Mouse (Mus musculus) MEL (cell line): ENCODE data around the gene Polrmt. TPM values are rescaled to one million over a fixed set of nuclear protein-coding genes. Genes with fewer than 3 reads are reported as not detected.
A peak's percentile ranks its signal among the peaks of the same experiment; 100 is the strongest.

ENCODE experiments used
- DNase-seq: peaks from one replicate; pipeline ENCODE4 v3.0.0; 2011; ENCODE audit warnings: low read depth, low spot score
- H3K27ac ChIP-seq: 2 replicates; pipeline ENCODE4 v1.5.1; 2012; ENCODE audit warnings: low read depth, mild to moderate bottlenecking, control low read depth, low read length, moderate library complexity; ENCODE audit not compliant: control insufficient read depth
- H3K27me3 ChIP-seq, 2 experiments: fragments of 150-350 bp in 1 of 2; sonication (generic) in 1 of 2; 2 replicates each; pipeline ENCODE4 v1.6.1; 2012; ENCODE audit warnings: low read length in 2 of 2, mild to moderate bottlenecking in 2 of 2, improper control_type of control experiment in 1 of 2, moderate library complexity in 1 of 2; ENCODE audit not compliant: insufficient read depth in 2 of 2, control insufficient read depth in 1 of 2
- H3K36me3 ChIP-seq, 2 experiments: 2 replicates each; pipeline ENCODE4 v1.6.1; 2012 to 2014; ENCODE audit warnings: low read length in 2 of 2, improper control_type of control experiment in 1 of 2, inconsistent platforms in 1 of 2, mild to moderate bottlenecking in 1 of 2; ENCODE audit not compliant: insufficient read depth in 2 of 2, control insufficient read depth in 1 of 2
- H3K4me1 ChIP-seq, 2 experiments: fragments of 150-350 bp in 1 of 2; sonication (generic) in 1 of 2; 2 replicates each; pipeline ENCODE4 v1.6.1; 2012; ENCODE audit warnings: low read length in 2 of 2, improper control_type of control experiment in 1 of 2, mild to moderate bottlenecking in 1 of 2; ENCODE audit not compliant: insufficient read depth in 2 of 2, control insufficient read depth in 1 of 2
- H3K4me3 ChIP-seq, 2 experiments: fragments of 150-350 bp in 1 of 2; sonication (generic) in 1 of 2; 2 replicates each; pipeline ENCODE4 v1.5.1; 2012; ENCODE audit warnings: low read depth in 2 of 2, low read length in 2 of 2, mild to moderate bottlenecking in 2 of 2, moderate library complexity in 2 of 2, control low read depth in 1 of 2, improper control_type of control experiment in 1 of 2; ENCODE audit not compliant: control insufficient read depth in 1 of 2, insufficient read depth in 1 of 2
- H3K79me2 ChIP-seq: 2 replicates; pipeline ENCODE4 v1.6.1; 2012; ENCODE audit warnings: mild to moderate bottlenecking, low read length, moderate library complexity; ENCODE audit not compliant: control insufficient read depth, poor library complexity, insufficient read depth
- H3K9ac ChIP-seq: 2 replicates; pipeline ENCODE4 v1.6.1; 2012; ENCODE audit warnings: low read depth, mild to moderate bottlenecking, control low read depth, low read length, moderate library complexity; ENCODE audit not compliant: control insufficient read depth, poor library complexity, severe bottlenecking
- H3K9me3 ChIP-seq: fragments of 150-350 bp; sonication (generic); replicated peaks from 2 replicates; pipeline ENCODE4 v1.6.1; 2012; ENCODE audit warnings: mild to moderate bottlenecking, low read length, improper control_type of control experiment, moderate library complexity; ENCODE audit not compliant: insufficient read depth
- BHLHE40 ChIP-seq: IDR thresholded peaks from 2 replicates; pipeline ENCODE4 v1.6.1; 2012; ENCODE audit warnings: low read depth, mild to moderate bottlenecking, inconsistent platforms, low read length, improper control_type of control experiment, borderline replicate concordance
- CTCF ChIP-seq, 3 experiments: IDR thresholded peaks in 2 of 3; conservative IDR thresholded peaks in 1 of 3; 2 replicates each; pipeline ENCODE4 v1.5.1; 2011 to 2012; ENCODE audit warnings: low read length in 3 of 3, low read depth in 2 of 3, mild to moderate bottlenecking in 2 of 3, improper control_type of control experiment in 1 of 3, inconsistent platforms in 1 of 3, mixed read lengths in 1 of 3, moderate library complexity in 1 of 3; ENCODE audit not compliant: control insufficient read depth in 1 of 3, insufficient read depth in 1 of 3, poor library complexity in 1 of 3, severe bottlenecking in 1 of 3
- HCFC1 ChIP-seq: IDR thresholded peaks from 2 replicates; pipeline ENCODE4 v1.6.1; 2012; ENCODE audit warnings: low read depth, mild to moderate bottlenecking, inconsistent platforms, low read length, improper control_type of control experiment, moderate library complexity
- JUND ChIP-seq: IDR thresholded peaks from 2 replicates; pipeline ENCODE4 v1.6.1; 2011; ENCODE audit warnings: low read depth, mild to moderate bottlenecking, improper control_type of control experiment, low read length
- KAT2A ChIP-seq: conservative IDR thresholded peaks from 2 replicates; pipeline ENCODE4 v1.6.1; 2012; ENCODE audit warnings: low read depth, low read length, improper control_type of control experiment, inconsistent platforms
- MAZ ChIP-seq: IDR thresholded peaks from 2 replicates; pipeline ENCODE4 v1.6.1; 2012; ENCODE audit warnings: low read depth, mild to moderate bottlenecking, inconsistent platforms, low read length, improper control_type of control experiment
- MXI1 ChIP-seq: IDR thresholded peaks from 2 replicates; pipeline ENCODE4 v1.6.1; 2011; ENCODE audit warnings: mild to moderate bottlenecking, low read depth, low read length, improper control_type of control experiment
- MYC ChIP-seq: IDR thresholded peaks from 2 replicates; pipeline ENCODE4 v1.6.1; 2011; ENCODE audit warnings: low read depth, mild to moderate bottlenecking, low read length, improper control_type of control experiment, moderate library complexity
- RAD21 ChIP-seq: IDR thresholded peaks from 2 replicates; pipeline ENCODE4 v1.6.1; 2011; ENCODE audit warnings: mild to moderate bottlenecking, low read depth, low read length, improper control_type of control experiment
- SIN3A ChIP-seq: IDR thresholded peaks from 2 replicates; pipeline ENCODE4 v1.6.1; 2012; ENCODE audit warnings: low read length, improper control_type of control experiment, inconsistent platforms
- SMC3 ChIP-seq: IDR thresholded peaks from 2 replicates; pipeline ENCODE4 v1.6.1; 2011; ENCODE audit warnings: low read depth, low read length, improper control_type of control experiment
- TCF12 ChIP-seq: IDR thresholded peaks from 2 replicates; pipeline ENCODE4 v1.6.1; 2014; ENCODE audit warnings: low read depth, mild to moderate bottlenecking, inconsistent platforms, low read length, improper control_type of control experiment, moderate library complexity
- ZC3H11A ChIP-seq: IDR thresholded peaks from 2 replicates; pipeline ENCODE4 v1.6.1; 2012; ENCODE audit warnings: low read depth, mild to moderate bottlenecking, inconsistent platforms, low read length, improper control_type of control experiment
- polyA plus RNA-seq, 2 experiments: library from polyadenylated mRNA; stranded (reverse) in 1 of 2; unstranded in 1 of 2; fragments of >175 nt in 1 of 2; fragments of >200 nt in 1 of 2; gene quantifications; 2 replicates each; pipeline versions ENCODE4 v1.2.1 to v1.2.4; 2012; ENCODE audit warnings: low replicate concordance in 2 of 2, low read depth in 1 of 2; ENCODE audit not compliant: insufficient read length in 2 of 2, insufficient read depth in 1 of 2, missing spikeins in 1 of 2
- total RNA-seq: library from RNA; depleted of rRNA; stranded (reverse); fragments of 300-350 nt; gene quantifications from 2 replicates; pipeline ENCODE4 v1.2.3, GENCODE M21; 2012

The Polrmt gene
- total and polyA plus RNA-seq, 3 experiments = 35.7 to 66.9 TPM; not detected in 1

DNA sequence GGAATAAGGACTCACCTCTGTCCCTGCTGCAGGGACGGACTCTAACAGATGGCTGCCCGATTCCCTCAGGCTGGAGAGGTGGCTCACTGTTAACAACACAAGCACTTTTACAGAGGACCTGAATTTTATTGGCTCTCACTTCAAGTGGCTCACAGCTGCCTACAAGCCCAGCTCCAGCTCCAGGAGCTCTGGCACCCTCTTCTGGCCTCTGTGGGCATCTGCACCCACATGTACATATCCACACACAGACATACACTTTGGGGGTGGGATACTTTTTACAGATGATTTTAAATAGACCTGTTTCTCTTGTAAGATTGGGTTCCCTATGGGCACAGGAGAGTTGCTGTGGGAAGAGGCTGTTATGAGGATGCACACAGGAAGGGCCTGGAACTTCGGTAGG, 25.9 kb upstream of the Polrmt start:
- H3K9me3 ChIP-seq = no peaks in the 10 kb centered on the region
- H3K4me3 ChIP-seq = no peak overlapping the region
- no peak overlapping the region for H3K9ac ChIP-seq
- peak; percentile 50 for DNase-seq
- peaks cover under 1% of the 10 kb centered on the region; the same call in 1 of the 2 replicates for H3K79me2 ChIP-seq
- H3K27ac ChIP-seq = no peak overlapping the region
- H3K27me3 ChIP-seq = no peaks in the 10 kb centered on the region
- H3K4me1 ChIP-seq = peaks cover 0 to 8% of the 10 kb centered on the region in 2 experiments; a peak in 2 of 4 replicates
- peaks cover 0 to 3% of the 10 kb centered on the region in 2 experiments; a peak in 1 of 4 replicates for H3K36me3 ChIP-seq
- TF ChIP-seq MYC = no peak
- TF ChIP-seq CTCF (IDR thresholded peaks at IDR 0.05 in 2 of 3, conservative IDR thresholded peaks at IDR 0.05 in 1 of 3; ENCODE audit: control insufficient read depth in 1 of 3, insufficient read depth in 1 of 3, low read depth in 2 of 3, low read length in 3 of 3, poor library complexity in 1 of 3, severe bottlenecking in 1 of 3) = peak; percentile 35 to 55 (median 51)
- peak; percentile 10 for TF ChIP-seq RAD21
- peak; percentile 18; the same call in 1 of the 2 replicates for TF ChIP-seq SMC3

DNA sequence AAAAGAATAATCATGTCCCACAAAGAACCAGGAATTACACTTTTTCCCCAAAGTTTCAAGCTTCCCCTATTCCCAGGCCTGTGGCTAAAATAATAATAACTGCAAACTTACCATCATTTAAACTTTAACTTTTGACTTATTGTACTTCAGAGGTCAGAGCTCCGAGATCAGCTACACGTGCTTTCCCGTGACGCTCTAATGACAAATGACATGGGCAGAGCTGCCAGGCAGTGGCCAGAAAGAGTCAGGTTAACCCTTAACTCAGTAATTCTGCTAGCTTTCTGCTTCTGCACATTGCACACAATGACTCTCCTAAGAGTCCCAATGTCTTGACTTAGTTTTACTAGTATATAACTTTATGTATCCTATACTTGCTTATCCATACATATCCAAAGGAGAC, 22.9 kb upstream of the Polrmt start:
- H3K36me3 ChIP-seq = peaks cover 0 to 13% of the 10 kb centered on the region in 2 experiments; a peak in 2 of 4 replicates
- H3K9ac ChIP-seq = no peak overlapping the region
- peaks cover 26% of the 10 kb centered on the region for H3K79me2 ChIP-seq

DNA sequence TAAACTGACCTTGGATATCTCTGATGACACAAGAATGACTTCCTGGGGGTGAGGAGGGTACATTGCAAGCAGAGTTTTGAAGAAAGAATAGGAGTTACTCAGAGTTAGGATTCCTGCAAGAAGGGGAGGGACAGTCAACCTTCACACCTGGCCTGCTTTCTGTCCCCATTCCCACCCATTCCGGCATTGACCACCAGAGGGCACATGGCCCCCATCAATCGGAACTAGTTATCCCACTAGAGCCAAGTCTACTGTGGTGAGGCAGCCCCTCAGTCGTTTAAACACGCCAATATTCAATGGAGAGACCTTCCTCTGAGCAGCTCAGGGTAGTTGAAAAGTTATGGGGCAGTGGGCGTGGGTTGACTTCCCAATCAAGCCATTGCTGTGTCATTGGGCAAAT, 22.0 kb upstream of the Polrmt start:
- no peak overlapping the region for H3K4me3 ChIP-seq
- H3K9me3 ChIP-seq = no peaks in the 10 kb centered on the region
- peaks cover 36% of the 10 kb centered on the region for H3K79me2 ChIP-seq
- H3K4me1 ChIP-seq = peaks cover 0 to 19% of the 10 kb centered on the region in 2 experiments; a peak in 3 of 4 replicates
- TF ChIP-seq HCFC1 = peak; percentile 37; the same call in 1 of the 2 replicates
- TF ChIP-seq MXI1 = no peak
- peak; percentile 38; the same call in 1 of the 2 replicates for TF ChIP-seq SIN3A
- TF ChIP-seq CTCF (IDR thresholded peaks at IDR 0.05 in 2 of 3, conservative IDR thresholded peaks at IDR 0.05 in 1 of 3; ENCODE audit: control insufficient read depth in 1 of 3, insufficient read depth in 1 of 3, low read depth in 2 of 3, low read length in 3 of 3, poor library complexity in 1 of 3, severe bottlenecking in 1 of 3) = peak; percentile 89 to 93 (median 93)
- TF ChIP-seq KAT2A = no peak
- TF ChIP-seq BHLHE40 = no peak
- peak; percentile 85 for TF ChIP-seq RAD21
- peak; percentile 26; the same call in 1 of the 2 replicates for TF ChIP-seq MAZ
- peak; percentile 68 for TF ChIP-seq ZC3H11A
- TF ChIP-seq SMC3 = peak; percentile 89
- no peak for TF ChIP-seq TCF12
- DNase-seq = peak; percentile 72
- H3K36me3 ChIP-seq = peaks cover 0 to 13% of the 10 kb centered on the region in 2 experiments; a peak in 2 of 4 replicates
- H3K27me3 ChIP-seq = no peaks in the 10 kb centered on the region
- no peak overlapping the region for H3K9ac ChIP-seq
- no peak overlapping the region for H3K27ac ChIP-seq

More for the DNA sequence above, 22.9 kb upstream of the Polrmt start:
- Histone ChIP-seq H3K9me3 (no peaks in the 10 kb centered on the region), H3K4me1 (peaks cover 0 to 19% of the 10 kb centered on the region in 2 experiments; a peak in 3 of 4 replicates), H3K27ac (no peak overlapping the region), H3K27me3 (no peaks in the 10 kb centered on the region), H3K4me3 (no peak overlapping the region)
- TF ChIP-seq JUND = no peak
- DNase-seq = no peak
